Mouse (Mus musculus): Measurements from ENCODE around the gene Eps8l3. TPM values are rescaled to one million over a fixed set of nuclear protein-coding genes. Genes with fewer than 3 reads are reported as not detected.

The Eps8l3 gene
- polyA plus RNA-seq, 1 experiment from 2014 or later = not detected

GRCm38 (mm10) chr3:107939830-107940229 is 62.8 kb downstream of the Eps8l3 start:
- Histone ChIP-seq H3K9ac (no peak overlapping the region), H3K4me2 (replicated peaks) (no peak overlapping the region), H3K9me3 (no peaks in the 10 kb centered on the region), H3K4me1 (0 out of 2 replicates have a peak, but pooled peaks cover 5% of the 10 kb centered on the region), H3K27me3 (replicated peaks) (no peaks in the 10 kb centered on the region), H3K36me3 (no peaks in the 10 kb centered on the region), H3K27ac (no peak overlapping the region), H3K4me3 (no peak overlapping the region)
- ATAC-seq (ENCODE audit: low FRiP score, low read depth) = no peak
- 78% methylated on average over 4 of the region's 4 CpGs for WGBS

GRCm38 (mm10) chr3:107940524-107940923 is 63.5 kb downstream of the Eps8l3 start:
- no peaks in the 10 kb centered on the region for H3K36me3 ChIP-seq
- H3K9ac ChIP-seq = no peak overlapping the region
- no peaks in the 10 kb centered on the region for H3K27me3 ChIP-seq (replicated peaks)
- H3K27ac ChIP-seq = no peak overlapping the region
- H3K9me3 ChIP-seq = no peaks in the 10 kb centered on the region
- H3K4me2 ChIP-seq (replicated peaks) = no peak overlapping the region
- H3K4me1 ChIP-seq = 0 out of 2 replicates have a peak, but pooled peaks cover 5% of the 10 kb centered on the region
- 86% methylated on average over 7 of the region's 7 CpGs for WGBS
- H3K4me3 ChIP-seq = no peak overlapping the region
- ATAC-seq (ENCODE audit: low FRiP score, low read depth) = no peak

GRCm38 (mm10) chr3:107941261-107941660 is 64.2 kb downstream of the Eps8l3 start:
- Histone ChIP-seq H3K4me3 (no peak overlapping the region), H3K27ac (no peak overlapping the region), H3K4me1 (0 out of 2 replicates have a peak, but pooled peaks cover 5% of the 10 kb centered on the region), H3K27me3 (replicated peaks) (no peaks in the 10 kb centered on the region), H3K36me3 (no peaks in the 10 kb centered on the region), H3K4me2 (replicated peaks) (no peak overlapping the region), H3K9ac (no peak overlapping the region), H3K9me3 (no peaks in the 10 kb centered on the region)
- 84% methylated on average over 4 of the region's 4 CpGs for WGBS
- ATAC-seq (ENCODE audit: low FRiP score, low read depth) = no peak

Other genes starting within 250 kb of the Eps8l3 start
- not detected in 2 replicates for gene Gm10961, start 245.9 kb upstream of the Eps8l3 start, polyA plus RNA-seq (2016; fragmentation: Nextera tagmentation; extraction: Ambion mirVana)
- gene Strip1, start 245.5 kb upstream of the Eps8l3 start, polyA plus RNA-seq (2016; fragmentation: Nextera tagmentation; extraction: Ambion mirVana) = 123 and 129 TPM in 2 replicates
- gene Ahcyl1, start 180.7 kb upstream of the Eps8l3 start, polyA plus RNA-seq (2016; fragmentation: Nextera tagmentation; extraction: Ambion mirVana) = 123 and 137 TPM in 2 replicates
- gene Csf1, start 116.8 kb upstream of the Eps8l3 start, polyA plus RNA-seq (2016; fragmentation: Nextera tagmentation; extraction: Ambion mirVana) = 7.2 and 8.1 TPM in 2 replicates
- gene Gstm5, start 18.6 kb downstream of the Eps8l3 start, polyA plus RNA-seq (2016; fragmentation: Nextera tagmentation; extraction: Ambion mirVana) = 204 and 216 TPM in 2 replicates
- gene Gstm7, start 54.6 kb downstream of the Eps8l3 start, polyA plus RNA-seq (2016; fragmentation: Nextera tagmentation; extraction: Ambion mirVana) = 76.8 and 79.0 TPM in 2 replicates
- gene Gstm6, start 66.5 kb downstream of the Eps8l3 start, polyA plus RNA-seq (2016; fragmentation: Nextera tagmentation; extraction: Ambion mirVana) = 7.2 and 8.7 TPM in 2 replicates
- not detected in 2 replicates for gene Gstm3, start 92.1 kb downstream of the Eps8l3 start, polyA plus RNA-seq (2016; fragmentation: Nextera tagmentation; extraction: Ambion mirVana)
- gene Gstm2, start 109.2 kb downstream of the Eps8l3 start, polyA plus RNA-seq (2016; fragmentation: Nextera tagmentation; extraction: Ambion mirVana) = 14.3 and 14.4 TPM in 2 replicates
- gene Gstm1, start 140.7 kb downstream of the Eps8l3 start, polyA plus RNA-seq (2016; fragmentation: Nextera tagmentation; extraction: Ambion mirVana) = 24.1 and 24.8 TPM in 2 replicates
- 11.6 and 14.5 TPM in 2 replicates for gene Gstm4, start 167.7 kb downstream of the Eps8l3 start, polyA plus RNA-seq (2016; fragmentation: Nextera tagmentation; extraction: Ambion mirVana)
- gene Ampd2, start 209.4 kb downstream of the Eps8l3 start, polyA plus RNA-seq (2016; fragmentation: Nextera tagmentation; extraction: Ambion mirVana) = 47.7 and 51.2 TPM in 2 replicates
- gene Gnat2, start 215.6 kb downstream of the Eps8l3 start, polyA plus RNA-seq (2016; fragmentation: Nextera tagmentation; extraction: Ambion mirVana) = 0.43 and 0.57 TPM in 2 replicates

Measured in neural tube, embryonic 12.5 days (tissue).